Mouse (Mus musculus) intestine, embryonic 15.5 days (tissue): ENCODE data around the gene Olfr281. TPM values are rescaled to one million over a fixed set of nuclear protein-coding genes. Genes with fewer than 3 reads are reported as not detected.

Experiments
- ATAC-seq: fragments of 200-750 bp; cut with Nextera tagmentation; 2 replicates; pipeline ENCODE4 v1.8.0; 2017; ENCODE audit warnings: moderate TSS enrichment, moderate library complexity
- H3K27ac ChIP-seq: fragments of 300-500 bp; sonication (generic); 2 replicates; pipeline ENCODE4 v1.5.1; 2015; ENCODE audit warnings: mild to moderate bottlenecking, inconsistent platforms
- H3K27me3 ChIP-seq: fragments of 300-500 bp; sonication (generic); replicated peaks from 2 replicates; pipeline ENCODE4 v1.6.1; 2015; ENCODE audit warnings: inconsistent platforms
- H3K36me3 ChIP-seq: fragments of 300-500 bp; sonication (generic); 2 replicates; pipeline ENCODE4 v1.6.1; 2015; ENCODE audit warnings: inconsistent platforms
- H3K4me1 ChIP-seq: fragments of 300-500 bp; sonication (generic); replicated peaks from 2 replicates; pipeline ENCODE4 v1.6.1; 2015; ENCODE audit warnings: inconsistent platforms
- H3K4me2 ChIP-seq: fragments of 300-500 bp; sonication (generic); replicated peaks from 2 replicates; pipeline ENCODE4 v1.6.1; 2015; ENCODE audit warnings: mild to moderate bottlenecking, inconsistent platforms
- H3K4me3 ChIP-seq: fragments of 300-500 bp; sonication (generic); replicated peaks from 2 replicates; pipeline ENCODE4 v1.5.1; 2015; ENCODE audit warnings: inconsistent platforms
- H3K9ac ChIP-seq: fragments of 300-500 bp; sonication (generic); 2 replicates; pipeline ENCODE4 v1.6.1; 2015; ENCODE audit warnings: inconsistent platforms
- H3K9me3 ChIP-seq: fragments of 300-500 bp; sonication (generic); 2 replicates; pipeline ENCODE4 v1.6.1; 2016; ENCODE audit warnings: inconsistent platforms
- WGBS: fragments of 180-500 bp; shearing (Covaris S2); methylation state at CpG from one replicate; pipeline ENCODE4 v1.1.7; 2015; 5-methylcytosine and 5-hydroxymethylcytosine counted together
- polyA plus RNA-seq: library from polyadenylated mRNA; unstranded; fragments of >200 nt; fragmentation: Nextera tagmentation; extraction: Ambion mirVana; gene quantifications from 2 replicates; pipeline ENCODE4 v1.2.1, GENCODE M21; 2015

Gene Olfr281
- polyA plus RNA-seq, 1 experiment from 2014 or later, result not detected

GRCm38 (mm10) chr15:98444561-98444960 lies 7.8 kb upstream of the Olfr281 start:
- no peaks in the 10 kb centered on the region for H3K4me1 ChIP-seq
- no peaks in the 10 kb centered on the region for H3K9me3 ChIP-seq
- WGBS, result 72% methylated on average over 3 of the region's 3 CpGs
- H3K9ac ChIP-seq, result no peak overlapping the region
- H3K36me3 ChIP-seq, result no peaks in the 10 kb centered on the region
- ATAC-seq, result no peak
- no peak overlapping the region for H3K4me3 ChIP-seq
- no peak overlapping the region for H3K4me2 ChIP-seq
- H3K27ac ChIP-seq, result no peak overlapping the region
- no peaks in the 10 kb centered on the region for H3K27me3 ChIP-seq

DNA sequence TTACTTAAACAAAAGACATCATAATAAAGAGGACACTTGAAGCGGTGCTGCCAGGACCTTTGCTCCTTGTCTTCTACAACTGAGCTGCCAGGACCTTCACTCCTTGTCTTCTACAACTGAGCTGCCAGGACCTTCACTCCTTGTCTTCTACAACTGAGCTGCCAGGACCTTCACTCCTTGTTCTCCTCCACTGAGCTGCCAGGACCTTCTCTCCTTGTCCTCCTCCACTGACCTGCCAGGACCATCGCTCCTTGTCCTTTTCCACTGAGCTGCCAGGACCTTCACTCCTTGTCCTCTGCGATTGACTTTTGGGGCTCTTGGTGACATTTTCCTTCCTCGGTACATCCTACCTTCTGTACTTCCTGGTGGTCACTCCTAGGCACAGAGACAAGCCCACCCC lies 3.9 kb upstream of the Olfr281 start:
- H3K27ac ChIP-seq, result no peak overlapping the region
- no peak for ATAC-seq

DNA sequence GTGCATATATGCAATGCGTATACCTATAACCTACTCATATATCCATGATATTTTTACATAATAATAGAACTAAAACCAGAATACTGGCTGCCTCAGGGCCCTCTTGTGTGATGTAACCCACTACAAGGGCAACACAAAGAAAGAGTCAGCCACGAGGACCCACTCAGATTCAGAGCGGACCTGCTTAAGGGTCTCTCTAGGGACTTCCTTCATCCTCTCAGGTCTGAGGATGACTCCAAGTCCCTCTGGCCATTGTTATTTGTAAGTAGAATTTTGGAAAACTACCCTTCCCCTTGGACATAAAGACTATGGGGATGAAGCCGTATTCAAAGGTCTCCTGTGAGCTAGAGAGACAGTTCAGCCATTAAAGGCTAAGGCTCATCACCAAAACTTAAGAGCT lies 17.2 kb downstream of the Olfr281 start, which contains the start of gene OR5BS1P:
OR5BS1P (plus strand) TSS at position 301 of the 400 bp plus-strand sequence.
- Histone ChIP-seq H3K27ac (no peak within 1 kb of the TSS), H3K4me1 (no peaks in the 10 kb centered on the region), H3K9ac (no peak within 1 kb of the TSS), H3K4me2 (no peak within 1 kb of the TSS), H3K27me3 (no peaks in the 10 kb centered on the region), H3K9me3 (no peaks in the 10 kb centered on the region), H3K36me3 (no peaks in the 10 kb centered on the region), H3K4me3 (no peak within 1 kb of the TSS)
- no peak for ATAC-seq
- 89% methylated on average over 4 of the region's 4 CpGs for WGBS

More for the DNA sequence above, 3.9 kb upstream of the Olfr281 start:
- H3K4me1 ChIP-seq, result no peaks in the 10 kb centered on the region
- no peak overlapping the region for H3K4me2 ChIP-seq
- H3K36me3 ChIP-seq, result no peaks in the 10 kb centered on the region
- no peaks in the 10 kb centered on the region; the same call in 1 of the 2 replicates for H3K27me3 ChIP-seq
- no peak overlapping the region for H3K4me3 ChIP-seq
- H3K9me3 ChIP-seq, result no peaks in the 10 kb centered on the region
- H3K9ac ChIP-seq, result no peak overlapping the region
- WGBS, result 64% methylated on average over 4 of the region's 4 CpGs

- 89% methylated on average over 13 of the region's 13 CpGs for WGBS
- Histone ChIP-seq H3K36me3 (no peaks in the 10 kb centered on the region), H3K4me2 (no peak overlapping the region), H3K4me3 (no peak overlapping the region), H3K4me1 (no peaks in the 10 kb centered on the region), H3K9me3 (no peaks in the 10 kb centered on the region), H3K9ac (no peak overlapping the region), H3K27me3 (no peaks in the 10 kb centered on the region), H3K27ac (no peak overlapping the region)
- ATAC-seq, result no peak
These were observed 19.2 kb downstream of the Olfr281 start for GRCm38 (mm10) chr15:98471539-98471938.

DNA sequence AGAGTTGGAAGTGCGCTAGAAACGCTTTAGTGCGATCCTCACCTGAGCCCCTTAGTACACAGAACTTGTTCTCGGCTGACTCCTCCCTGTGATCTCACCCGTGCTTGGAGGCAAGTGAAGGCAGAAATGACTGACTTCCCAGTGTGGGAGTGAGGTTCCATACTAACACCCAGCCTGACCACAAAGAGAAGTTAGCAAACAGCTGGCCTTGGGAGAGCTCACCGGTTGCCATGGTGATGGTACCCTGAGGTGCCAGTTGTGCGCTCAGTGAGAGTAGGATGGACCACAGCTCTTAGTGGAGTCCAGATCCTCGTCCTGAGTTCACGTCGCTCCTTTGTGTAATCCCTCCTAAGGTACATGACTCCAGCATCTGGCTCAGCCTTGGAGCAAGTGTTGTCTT lies 22.6 kb downstream of the Olfr281 start:
- 73% methylated on average over 10 of the region's 10 CpGs for WGBS
- H3K27ac ChIP-seq, result no peak overlapping the region
- no peak overlapping the region for H3K4me3 ChIP-seq
- no peak for ATAC-seq
- H3K4me2 ChIP-seq, result no peak overlapping the region
- H3K9me3 ChIP-seq, result no peaks in the 10 kb centered on the region
- no peaks in the 10 kb centered on the region for H3K4me1 ChIP-seq
- H3K27me3 ChIP-seq, result no peaks in the 10 kb centered on the region
- no peaks in the 10 kb centered on the region for H3K36me3 ChIP-seq
- no peak overlapping the region for H3K9ac ChIP-seq

- Histone ChIP-seq H3K36me3 (no peaks in the 10 kb centered on the region), H3K4me3 (no peak overlapping the region), H3K4me2 (no peak overlapping the region), H3K9ac (no peak overlapping the region), H3K9me3 (no peaks in the 10 kb centered on the region), H3K4me1 (no peaks in the 10 kb centered on the region), H3K27ac (no peak overlapping the region), H3K27me3 (no peaks in the 10 kb centered on the region)
- no peak for ATAC-seq
- WGBS, result 50% methylated on average over 10 of the region's 10 CpGs
These were observed 23.0 kb downstream of the Olfr281 start for GRCm38 (mm10) chr15:98475382-98475781.

DNA sequence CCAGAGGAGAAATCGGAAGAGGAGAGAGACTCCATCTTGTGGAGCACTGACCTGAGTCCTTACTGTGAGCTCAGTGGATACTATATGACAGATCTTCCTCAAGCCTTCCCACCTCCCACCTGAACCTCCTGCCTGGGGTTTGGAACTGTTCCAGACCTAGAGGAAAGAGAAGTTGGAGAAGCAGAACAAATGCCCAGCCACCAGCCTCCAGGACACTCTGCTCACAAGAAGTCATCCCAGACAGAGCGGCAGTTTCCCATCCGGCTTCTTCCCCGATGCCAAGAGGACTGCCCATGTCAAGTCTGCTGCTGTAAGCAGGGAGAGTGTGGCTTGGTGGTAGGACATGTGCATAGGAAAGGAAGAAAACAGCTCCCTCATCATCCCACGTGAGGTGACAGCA lies 23.9 kb downstream of the Olfr281 start:
- no peak overlapping the region for H3K4me2 ChIP-seq
- H3K27ac ChIP-seq, result no peak overlapping the region
- 78% methylated on average over 5 of the region's 5 CpGs for WGBS
- no peaks in the 10 kb centered on the region for H3K27me3 ChIP-seq
- H3K4me1 ChIP-seq, result no peaks in the 10 kb centered on the region
- no peak overlapping the region; the same call in 1 of the 2 replicates for H3K9ac ChIP-seq
- ATAC-seq, result no peak
- no peak overlapping the region for H3K4me3 ChIP-seq
- no peaks in the 10 kb centered on the region for H3K9me3 ChIP-seq
- H3K36me3 ChIP-seq, result no peaks in the 10 kb centered on the region

GRCm38 (mm10) chr15:98479568-98480102 lies 27.2 kb downstream of the Olfr281 start:
- no peaks in the 10 kb centered on the region; the same call in 1 of the 2 replicates for H3K4me1 ChIP-seq
- no peaks in the 10 kb centered on the region for H3K27me3 ChIP-seq
- no peaks in the 10 kb centered on the region for H3K36me3 ChIP-seq
- WGBS, result 78% methylated on average over 7 of the region's 7 CpGs
- no peak for ATAC-seq
- no peaks in the 10 kb centered on the region for H3K9me3 ChIP-seq
- H3K9ac ChIP-seq, result no peak overlapping the region
- H3K27ac ChIP-seq, result no peak overlapping the region
- no peak overlapping the region for H3K4me2 ChIP-seq
- no peak overlapping the region for H3K4me3 ChIP-seq

DNA sequence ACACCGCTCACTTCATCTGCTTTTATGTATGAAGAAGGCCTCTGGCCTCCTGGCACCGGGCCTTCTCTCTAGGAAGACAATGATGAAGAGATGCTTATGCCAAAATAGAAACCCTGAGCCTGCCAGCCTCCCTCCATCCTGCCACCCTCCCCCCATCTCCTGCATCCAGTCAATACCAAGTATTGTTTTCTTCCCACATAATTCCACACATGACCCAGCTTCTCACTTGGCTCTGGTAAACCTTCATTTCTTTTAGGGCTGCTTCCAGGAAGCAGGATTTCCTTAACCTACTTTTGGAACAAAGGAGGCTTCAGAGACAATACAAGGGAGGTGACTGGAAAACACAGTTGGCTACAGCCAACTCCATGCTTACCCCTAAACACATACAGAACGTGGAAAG lies 30.3 kb downstream of the Olfr281 start, which contains the start of gene Lalba:
Lalba (minus strand) TSS at position 21 of the 400 bp plus-strand sequence.
- ATAC-seq, result no peak
- H3K4me3 ChIP-seq, result no peak within 1 kb of the TSS
- H3K36me3 ChIP-seq, result no peaks in the 10 kb centered on the region
- H3K4me1 ChIP-seq, result no peaks in the 10 kb centered on the region; the same call in 1 of the 2 replicates
- no peak within 1 kb of the TSS for H3K4me2 ChIP-seq
- no peaks in the 10 kb centered on the region for H3K27me3 ChIP-seq
- no peak within 1 kb of the TSS for H3K9ac ChIP-seq
- no peaks in the 10 kb centered on the region for H3K9me3 ChIP-seq
- WGBS, result 48% methylated on average over 3 of the region's 3 CpGs
- H3K27ac ChIP-seq, result no peak within 1 kb of the TSS

GRCm38 (mm10) chr15:98483907-98484886 lies 31.8 kb downstream of the Olfr281 start:
- Histone ChIP-seq H3K27me3 (no peaks in the 10 kb centered on the region), H3K27ac (no peak overlapping the region), H3K36me3 (no peaks in the 10 kb centered on the region), H3K9me3 (no peaks in the 10 kb centered on the region), H3K9ac (no peak overlapping the region), H3K4me2 (no peak overlapping the region), H3K4me3 (no peak overlapping the region), H3K4me1 (no peaks in the 10 kb centered on the region; the same call in 1 of the 2 replicates)
- 55% methylated on average over 18 of the region's 18 CpGs for WGBS
- no peak for ATAC-seq

- Histone ChIP-seq H3K36me3 (no peaks in the 10 kb centered on the region), H3K27ac (no peak overlapping the region), H3K4me2 (no peak overlapping the region), H3K9ac (no peak overlapping the region), H3K9me3 (no peaks in the 10 kb centered on the region), H3K27me3 (no peaks in the 10 kb centered on the region), H3K4me3 (no peak overlapping the region), H3K4me1 (no peaks in the 10 kb centered on the region; the same call in 1 of the 2 replicates)
- ATAC-seq, result no peak
- 87% methylated on average over 8 of the region's 8 CpGs for WGBS
These were observed 34.1 kb downstream of the Olfr281 start for GRCm38 (mm10) chr15:98486433-98487021.

DNA sequence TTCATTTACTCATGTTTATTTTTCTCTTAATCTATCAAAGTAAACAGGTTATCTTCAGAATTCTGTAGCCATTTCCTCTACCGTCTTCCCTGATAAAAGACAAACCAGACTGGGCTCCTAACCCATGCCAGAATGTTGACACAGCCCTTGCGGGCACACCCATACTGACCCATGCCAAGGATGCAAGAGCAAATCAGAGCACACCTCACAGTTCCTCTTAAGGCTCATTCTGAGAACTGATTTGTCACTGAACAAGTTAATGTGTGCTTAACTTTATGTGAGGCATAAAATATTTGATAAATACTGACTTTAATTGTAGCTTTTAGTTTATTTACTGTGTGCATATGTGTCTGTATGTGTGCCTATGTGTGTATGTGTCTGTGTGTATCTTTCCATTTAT lies 38.9 kb downstream of the Olfr281 start:
- no peak overlapping the region for H3K4me3 ChIP-seq
- no peaks in the 10 kb centered on the region for H3K27me3 ChIP-seq
- ATAC-seq, result no peak
- no peak overlapping the region for H3K4me2 ChIP-seq
- H3K27ac ChIP-seq, result no peak overlapping the region
- no peaks in the 10 kb centered on the region for H3K9me3 ChIP-seq
- no peaks in the 10 kb centered on the region for H3K4me1 ChIP-seq
- no peak overlapping the region for H3K9ac ChIP-seq
- H3K36me3 ChIP-seq, result no peaks in the 10 kb centered on the region
- WGBS, result 50% methylated on average over 2 of the region's 2 CpGs
